Mouse (Mus musculus): ENCODE measurements around the gene Hs1bp3.

The Hs1bp3 gene

GRCm38 (mm10) chr12:8313270-8313771, at the start of gene Hs1bp3:
Hs1bp3 (plus strand) TSS chr12:8313432.
- DNase-seq (ENCODE audit: low spot score), result peak; percentile 97

GRCm38 (mm10) chr12:8266311-8266710, 46.9 kb upstream of the Hs1bp3 start:
- DNase-seq (ENCODE audit: low spot score), result no peak

- no peak for DNase-seq (ENCODE audit: low spot score)
Measured at GRCm38 (mm10) chr12:8269627-8270026, 43.6 kb upstream of the Hs1bp3 start.

GRCm38 (mm10) chr12:8271405-8271804, 41.8 kb upstream of the Hs1bp3 start:
- no peak for DNase-seq (ENCODE audit: low spot score)

- DNase-seq (ENCODE audit: low spot score), result no peak
Measured at GRCm38 (mm10) chr12:8273471-8274171, 39.6 kb upstream of the Hs1bp3 start.

GRCm38 (mm10) chr12:8275424-8275823, 37.8 kb upstream of the Hs1bp3 start:
- DNase-seq (ENCODE audit: low spot score), result no peak

GRCm38 (mm10) chr12:8281225-8282017, 31.8 kb upstream of the Hs1bp3 start:
- DNase-seq (ENCODE audit: low spot score), result no peak

GRCm38 (mm10) chr12:8287970-8288369, 25.3 kb upstream of the Hs1bp3 start:
- no peak for DNase-seq (ENCODE audit: low spot score)

- DNase-seq (ENCODE audit: low spot score), result no peak
Measured at GRCm38 (mm10) chr12:8289099-8289498, 24.1 kb upstream of the Hs1bp3 start.

- no peak for DNase-seq (ENCODE audit: low spot score)
Measured at GRCm38 (mm10) chr12:8289499-8289898, 23.7 kb upstream of the Hs1bp3 start.

GRCm38 (mm10) chr12:8291157-8291853, 21.9 kb upstream of the Hs1bp3 start:
- DNase-seq (ENCODE audit: low spot score), result no peak

GRCm38 (mm10) chr12:8295307-8295913, 17.8 kb upstream of the Hs1bp3 start:
- no peak for DNase-seq (ENCODE audit: low spot score)

GRCm38 (mm10) chr12:8296154-8296553, 17.1 kb upstream of the Hs1bp3 start:
- DNase-seq (ENCODE audit: low spot score), result no peak

GRCm38 (mm10) chr12:8297586-8298214, 15.5 kb upstream of the Hs1bp3 start:
- no peak for DNase-seq (ENCODE audit: low spot score)

GRCm38 (mm10) chr12:8298361-8299142, 14.7 kb upstream of the Hs1bp3 start:
- DNase-seq (ENCODE audit: low spot score), result no peak

- DNase-seq (ENCODE audit: low spot score), result no peak
Measured at GRCm38 (mm10) chr12:8299143-8300110, 13.8 kb upstream of the Hs1bp3 start.

GRCm38 (mm10) chr12:8300111-8300480, 13.1 kb upstream of the Hs1bp3 start:
- DNase-seq (ENCODE audit: low spot score), result no peak

- no peak for DNase-seq (ENCODE audit: low spot score)
Measured at GRCm38 (mm10) chr12:8300521-8300920, 12.7 kb upstream of the Hs1bp3 start.

GRCm38 (mm10) chr12:8301011-8301814, 12.0 kb upstream of the Hs1bp3 start:
- DNase-seq (ENCODE audit: low spot score), result no peak
